Mouse (Mus musculus): Measurements from ENCODE around the gene Adam12. TPM values are rescaled to one million over a fixed set of nuclear protein-coding genes. Genes with fewer than 3 reads are reported as not detected.

Gene Adam12
- total and polyA plus RNA-seq, 3 experiments: 0.57 to 0.80 (median 0.66) TPM

DNA sequence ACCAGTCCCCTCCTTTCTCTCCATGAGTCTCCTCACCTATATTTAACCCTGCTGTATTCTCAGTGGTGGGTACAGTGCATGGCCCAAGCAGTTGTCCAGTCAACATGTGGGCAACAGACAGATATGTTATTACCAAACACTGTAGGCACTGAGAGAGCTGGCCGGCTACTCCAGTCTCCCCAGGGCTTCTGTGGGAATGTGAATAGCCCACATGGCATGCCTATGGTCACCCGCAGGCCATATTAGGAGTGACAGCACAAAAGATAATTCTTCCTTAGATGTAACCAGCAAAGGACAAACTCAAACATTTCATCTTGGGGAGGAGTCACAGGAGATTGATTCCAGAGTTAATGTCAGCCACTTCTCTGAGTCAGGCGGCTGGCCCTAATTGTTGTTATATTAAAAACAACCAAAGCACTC is 224.0 kb downstream of the Adam12 start:
- Histone ChIP-seq H3K79me2 (replicated peaks; ENCODE audit: control insufficient read depth, insufficient read depth, low read length) (no peaks in the 10 kb centered on the region), H3K27ac (no peak overlapping the region), H3K36me3 (ENCODE audit: control insufficient read depth, insufficient read depth, low read length) (no peaks in the 10 kb centered on the region), H3K9ac (ENCODE audit: low read depth, low read length) (no peak overlapping the region), H3K27me3 (ENCODE audit: control insufficient read depth, insufficient read depth, low read length) (no peaks in the 10 kb centered on the region), H3K4me1 (ENCODE audit: control insufficient read depth, insufficient read depth, low read length) (no peaks in the 10 kb centered on the region), H3K4me3 (no peak overlapping the region)
- 79% methylated on average over 3 of the region's 3 CpGs for WGBS
- TF ChIP-seq CTCF (IDR thresholded peaks at IDR 0.05): no peak
- no peak for TF ChIP-seq POLR2A (IDR thresholded peaks at IDR 0.05; ENCODE audit: insufficient read depth, low read depth, low read length)
- no peak for TF ChIP-seq EP300 (IDR thresholded peaks at IDR 0.05; ENCODE audit: insufficient read depth, low read depth, low read length)
- no peak for DNase-seq
- intact Hi-C loops (cut with DNase I): no loop called here

- 71% methylated on average over 4 of the region's 4 CpGs for WGBS
- no peak for DNase-seq
- no peak overlapping the region for H3K4me3 ChIP-seq
Measured at GRCm38 (mm10) chr7:134001581-134001980, 230.4 kb downstream of the Adam12 start.

DNA sequence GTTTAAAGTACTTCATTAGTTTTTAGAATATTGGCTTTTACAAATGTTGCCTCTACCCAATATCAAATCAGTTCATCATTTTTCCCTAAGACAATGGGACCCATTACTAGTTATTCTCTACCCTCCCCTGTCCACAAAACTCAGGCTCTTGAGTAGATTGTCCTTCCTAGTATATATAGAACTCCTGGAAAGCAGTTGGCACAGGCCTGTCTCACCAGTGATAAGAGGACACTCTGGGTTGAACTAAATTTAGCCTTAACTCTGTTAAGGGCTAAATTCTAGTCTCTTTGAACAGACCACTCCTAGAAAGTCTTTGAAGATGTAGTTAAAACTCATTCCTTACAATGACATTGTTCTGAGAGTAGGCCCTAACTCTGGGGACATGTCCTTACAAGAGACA is 241.0 kb downstream of the Adam12 start:
- no peak for DNase-seq
- intact Hi-C loops (cut with DNase I): no loop called here
- no peaks in the 10 kb centered on the region for H3K79me2 ChIP-seq (replicated peaks; ENCODE audit: control insufficient read depth, insufficient read depth, low read length)

More at GRCm38 (mm10) chr7:134001581-134001980, 230.4 kb downstream of the Adam12 start:
- Histone ChIP-seq H3K36me3 (ENCODE audit: control insufficient read depth, insufficient read depth, low read length) (no peaks in the 10 kb centered on the region), H3K9ac (ENCODE audit: low read depth, low read length) (no peak overlapping the region), H3K4me1 (ENCODE audit: control insufficient read depth, insufficient read depth, low read length) (no peaks in the 10 kb centered on the region), H3K27ac (no peak overlapping the region), H3K79me2 (replicated peaks; ENCODE audit: control insufficient read depth, insufficient read depth, low read length) (no peaks in the 10 kb centered on the region), H3K27me3 (ENCODE audit: control insufficient read depth, insufficient read depth, low read length) (no peaks in the 10 kb centered on the region)
- no peak for TF ChIP-seq CTCF (IDR thresholded peaks at IDR 0.05)
- no peak for TF ChIP-seq EP300 (IDR thresholded peaks at IDR 0.05; ENCODE audit: insufficient read depth, low read depth, low read length)
- TF ChIP-seq POLR2A (IDR thresholded peaks at IDR 0.05; ENCODE audit: insufficient read depth, low read depth, low read length): no peak
- intact Hi-C loops (cut with DNase I): no loop called here

DNA sequence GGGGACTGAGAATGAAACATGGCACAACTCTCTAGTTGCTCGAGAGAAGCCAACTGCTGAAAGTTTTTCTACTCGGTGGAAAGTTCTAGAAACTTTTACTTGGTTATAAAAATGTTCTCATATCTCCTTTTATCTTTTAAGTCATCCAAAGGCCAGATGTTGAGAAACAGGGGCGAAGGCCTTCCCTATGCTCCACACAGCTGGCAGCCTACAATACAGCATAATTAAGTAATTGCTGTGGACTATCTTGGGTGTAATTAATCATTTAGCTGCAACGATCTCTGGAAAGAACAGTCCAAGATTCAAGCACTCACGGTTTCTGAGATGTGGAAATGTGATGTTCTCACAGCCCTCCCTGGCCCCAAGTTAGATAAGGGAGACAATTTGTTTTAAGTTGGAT is 243.6 kb downstream of the Adam12 start:
- intact Hi-C loops (cut with DNase I): no loop called here
- no peak for DNase-seq
- no peak for TF ChIP-seq POLR2A (IDR thresholded peaks at IDR 0.05; ENCODE audit: insufficient read depth, low read depth, low read length)
- TF ChIP-seq EP300 (IDR thresholded peaks at IDR 0.05; ENCODE audit: insufficient read depth, low read depth, low read length): no peak
- no peak for TF ChIP-seq CTCF (IDR thresholded peaks at IDR 0.05)
- Histone ChIP-seq H3K79me2 (replicated peaks; ENCODE audit: control insufficient read depth, insufficient read depth, low read length) (no peaks in the 10 kb centered on the region), H3K4me3 (no peak overlapping the region), H3K27me3 (ENCODE audit: control insufficient read depth, insufficient read depth, low read length) (no peaks in the 10 kb centered on the region), H3K27ac (no peak overlapping the region), H3K4me1 (ENCODE audit: control insufficient read depth, insufficient read depth, low read length) (no peaks in the 10 kb centered on the region; the same call in 1 of the 2 replicates), H3K36me3 (ENCODE audit: control insufficient read depth, insufficient read depth, low read length) (no peaks in the 10 kb centered on the region), H3K9ac (ENCODE audit: low read depth, low read length) (no peak overlapping the region)
- WGBS: 74% methylated on average over 5 of the region's 5 CpGs

More for the DNA sequence above, 241.0 kb downstream of the Adam12 start:
- Histone ChIP-seq H3K4me1 (ENCODE audit: control insufficient read depth, insufficient read depth, low read length) (no peaks in the 10 kb centered on the region; the same call in 1 of the 2 replicates), H3K27ac (no peak overlapping the region), H3K27me3 (ENCODE audit: control insufficient read depth, insufficient read depth, low read length) (no peaks in the 10 kb centered on the region), H3K4me3 (no peak overlapping the region), H3K9ac (ENCODE audit: low read depth, low read length) (no peak overlapping the region), H3K36me3 (ENCODE audit: control insufficient read depth, insufficient read depth, low read length) (no peaks in the 10 kb centered on the region)
- TF ChIP-seq CTCF (IDR thresholded peaks at IDR 0.05): no peak
- TF ChIP-seq POLR2A (IDR thresholded peaks at IDR 0.05; ENCODE audit: insufficient read depth, low read depth, low read length): no peak
- no peak for TF ChIP-seq EP300 (IDR thresholded peaks at IDR 0.05; ENCODE audit: insufficient read depth, low read depth, low read length)

GRCm38 (mm10) chr7:133986201-133986600 is 245.7 kb downstream of the Adam12 start:
- 84% methylated on average over 4 of the region's 4 CpGs for WGBS
- no peaks in the 10 kb centered on the region; the same call in 1 of the 2 replicates for H3K4me1 ChIP-seq (ENCODE audit: control insufficient read depth, insufficient read depth, low read length)
- intact Hi-C loops (cut with DNase I): no loop called here

GRCm38 (mm10) chr7:133985648-133986047 is 246.3 kb downstream of the Adam12 start:
- intact Hi-C loops (cut with DNase I): no loop called here
- no peak overlapping the region for H3K9ac ChIP-seq (ENCODE audit: low read depth, low read length)
- no peaks in the 10 kb centered on the region for H3K27me3 ChIP-seq (ENCODE audit: control insufficient read depth, insufficient read depth, low read length)
- no peak overlapping the region for H3K4me3 ChIP-seq
- TF ChIP-seq POLR2A (IDR thresholded peaks at IDR 0.05; ENCODE audit: insufficient read depth, low read depth, low read length) (no peak), EP300 (IDR thresholded peaks at IDR 0.05; ENCODE audit: insufficient read depth, low read depth, low read length) (no peak), CTCF (IDR thresholded peaks at IDR 0.05) (no peak)
- H3K36me3 ChIP-seq (ENCODE audit: control insufficient read depth, insufficient read depth, low read length): no peaks in the 10 kb centered on the region
- H3K4me1 ChIP-seq (ENCODE audit: control insufficient read depth, insufficient read depth, low read length): no peaks in the 10 kb centered on the region
- no peak overlapping the region for H3K27ac ChIP-seq
- no peak for DNase-seq
- no peaks in the 10 kb centered on the region for H3K79me2 ChIP-seq (replicated peaks; ENCODE audit: control insufficient read depth, insufficient read depth, low read length)
- 75% methylated on average over 1 of the region's 1 CpGs for WGBS

More at GRCm38 (mm10) chr7:133986201-133986600, 245.7 kb downstream of the Adam12 start:
- DNase-seq: no peak
- no peak overlapping the region for H3K27ac ChIP-seq
- no peak for TF ChIP-seq CTCF (IDR thresholded peaks at IDR 0.05)
- no peak for TF ChIP-seq POLR2A (IDR thresholded peaks at IDR 0.05; ENCODE audit: insufficient read depth, low read depth, low read length)
- no peak for TF ChIP-seq EP300 (IDR thresholded peaks at IDR 0.05; ENCODE audit: insufficient read depth, low read depth, low read length)
- no peaks in the 10 kb centered on the region for H3K36me3 ChIP-seq (ENCODE audit: control insufficient read depth, insufficient read depth, low read length)
- no peaks in the 10 kb centered on the region for H3K27me3 ChIP-seq (ENCODE audit: control insufficient read depth, insufficient read depth, low read length)
- no peak overlapping the region for H3K4me3 ChIP-seq
- H3K9ac ChIP-seq (ENCODE audit: low read depth, low read length): no peak overlapping the region
- H3K79me2 ChIP-seq (replicated peaks; ENCODE audit: control insufficient read depth, insufficient read depth, low read length): no peaks in the 10 kb centered on the region

Measured in heart, adult 2 months (tissue).